Mouse (Mus musculus) ES-E14 (cell line): ENCODE results near the gene Stk16. TPM values are rescaled to one million over a fixed set of nuclear protein-coding genes. Genes with fewer than 3 reads are reported as not detected.

Experiments
- DNase-seq: peaks from one replicate; pipeline ENCODE4 v3.0.0-alpha.2; 2013; ENCODE audit warnings: low read depth, low spot score
- H3K27ac ChIP-seq: 2 replicates; pipeline ENCODE4 v1.5.1; 2012; ENCODE audit warnings: low read depth, mild to moderate bottlenecking, low read length, moderate library complexity, mixed read lengths; ENCODE audit not compliant: poor library complexity, insufficient read depth, severe bottlenecking
- H3K36me3 ChIP-seq: 2 replicates; pipeline ENCODE4 v1.6.1; 2012; ENCODE audit warnings: mild to moderate bottlenecking, low read length, moderate library complexity, mixed read lengths; ENCODE audit not compliant: control insufficient read depth, poor library complexity, insufficient read depth, severe bottlenecking
- H3K4me1 ChIP-seq, 2 experiments: fragments of 150-350 bp in 1 of 2; sonication (generic) in 1 of 2; 2 replicates each; pipeline ENCODE4 v1.6.1; 2012; ENCODE audit warnings: low read length in 2 of 2, mild to moderate bottlenecking in 1 of 2, mixed read lengths in 1 of 2; ENCODE audit not compliant: control insufficient read depth in 2 of 2, insufficient read depth in 2 of 2, poor library complexity in 1 of 2
- H3K4me3 ChIP-seq, 2 experiments: fragments of 150-350 bp in 1 of 2; sonication (generic) in 1 of 2; 2 replicates each; pipeline ENCODE4 v1.5.1; 2012; ENCODE audit warnings: low read length in 2 of 2, low read depth in 1 of 2, mild to moderate bottlenecking in 1 of 2, mixed read lengths in 1 of 2; ENCODE audit not compliant: insufficient read depth in 1 of 2, poor library complexity in 1 of 2, severe bottlenecking in 1 of 2
- H3K9ac ChIP-seq: 2 replicates; pipeline ENCODE4 v1.6.1; 2012; ENCODE audit warnings: low read depth, mild to moderate bottlenecking, low read length, mixed read lengths; ENCODE audit not compliant: poor library complexity, insufficient read depth, severe bottlenecking
- H3K9me3 ChIP-seq: fragments of 150-350 bp; sonication (generic); 2 replicates; pipeline ENCODE4 v1.6.1; 2012; ENCODE audit warnings: low read depth, mild to moderate bottlenecking, low read length; ENCODE audit not compliant: control insufficient read depth, insufficient read depth
- CHD2 ChIP-seq: IDR thresholded peaks from 2 replicates; pipeline ENCODE4 v1.6.1; 2014; ENCODE audit warnings: mild to moderate bottlenecking, low read depth, low read length, inconsistent platforms
- HCFC1 ChIP-seq: IDR thresholded peaks from 2 replicates; pipeline ENCODE4 v1.6.1; 2012; ENCODE audit warnings: low read length, inconsistent platforms, borderline replicate concordance; ENCODE audit not compliant: insufficient read depth
- MAFK ChIP-seq: IDR thresholded peaks from 2 replicates; pipeline ENCODE4 v1.6.1; 2014; ENCODE audit warnings: mild to moderate bottlenecking, low read depth, low read length, inconsistent platforms; ENCODE audit not compliant: insufficient read depth
- ZC3H11A ChIP-seq: IDR thresholded peaks from 2 replicates; pipeline ENCODE4 v1.6.1; 2012; ENCODE audit warnings: low read depth, mild to moderate bottlenecking, inconsistent platforms, low read length, borderline replicate concordance
- ZNF384 ChIP-seq: IDR thresholded peaks from 2 replicates; pipeline ENCODE4 v1.6.1; 2012; ENCODE audit warnings: low read depth, low read length, inconsistent platforms
- in situ Hi-C, 2 experiments: fragments of 600-800 bp; cut with MboI; formaldehyde crosslinking; loops; one replicate each; pipeline ENCODE4 v1.15.1; 2025; ENCODE audit warnings: low sequenced_read_pairs in 2 of 2, inconsistent platforms in 1 of 2; ENCODE audit not compliant: unreplicated experiment in 2 of 2
- total RNA-seq: library from RNA; depleted of rRNA; stranded (reverse); fragments of 300-350 nt; gene quantifications from 2 replicates; pipeline ENCODE4 v1.2.3, GENCODE M21; 2012

Gene Stk16
- total RNA-seq, 1 experiment, result 63.6 TPM

GRCm38 (mm10) chr1:75208967-75209678 lies 1.5 kb upstream of the Stk16 start:
- TF ChIP-seq ZNF384 (no peak), CHD2 (peak; percentile 7; the same call in 1 of the 2 replicates), ZC3H11A (no peak), HCFC1 (no peak)
- H3K4me1 ChIP-seq, result peaks cover 8 to 9% of the 10 kb centered on the region in 2 experiments
- no peak overlapping the region for H3K27ac ChIP-seq
- no peaks in the 10 kb centered on the region for H3K9me3 ChIP-seq
- H3K36me3 ChIP-seq, result peaks cover 15% of the 10 kb centered on the region
- in situ Hi-C loops, result no loop called here
- H3K9ac ChIP-seq, result peak overlapping the region; percentile 80
- peak overlapping the region; percentile 51 to 68 for H3K4me3 ChIP-seq
- DNase-seq, result no peak

GRCm38 (mm10) chr1:75211141-75211708 lies 587 bp downstream of the Stk16 start:
- Histone ChIP-seq H3K4me1 (peaks cover 8 to 16% of the 10 kb centered on the region in 2 experiments), H3K9ac (peak overlapping the region; percentile 87), H3K4me3 (peak overlapping the region; percentile 74 to 90), H3K9me3 (no peaks in the 10 kb centered on the region), H3K27ac (no peak overlapping the region), H3K36me3 (peaks cover 35% of the 10 kb centered on the region)
- DNase-seq, result no peak
- in situ Hi-C loops, result no loop called here
- TF ChIP-seq ZC3H11A (no peak), CHD2 (no peak), MAFK (no peak), HCFC1 (no peak), ZNF384 (no peak)

- no peaks in the 10 kb centered on the region for H3K9me3 ChIP-seq
- TF ChIP-seq MAFK, result no peak
- TF ChIP-seq ZNF384, result no peak
- no peak for TF ChIP-seq CHD2
- no peak for TF ChIP-seq HCFC1
- no peak for TF ChIP-seq ZC3H11A
- no peak overlapping the region for H3K4me3 ChIP-seq
- DNase-seq, result no peak
- H3K36me3 ChIP-seq, result peaks cover 46% of the 10 kb centered on the region
- no peak overlapping the region for H3K9ac ChIP-seq
- in situ Hi-C loops, result no loop called here
- no peak overlapping the region for H3K27ac ChIP-seq
- peaks cover 8 to 23% of the 10 kb centered on the region in 2 experiments for H3K4me1 ChIP-seq
These were observed 1.9 kb downstream of the Stk16 start for GRCm38 (mm10) chr1:75212542-75212941.

- H3K4me3 ChIP-seq, result no peak overlapping the region
- DNase-seq, result no peak
- H3K4me1 ChIP-seq, result peaks cover 11 to 26% of the 10 kb centered on the region in 2 experiments
- peaks cover 46% of the 10 kb centered on the region for H3K36me3 ChIP-seq
- TF ChIP-seq ZC3H11A (no peak), MAFK (no peak), CHD2 (no peak), HCFC1 (no peak), ZNF384 (no peak)
- no peak overlapping the region for H3K27ac ChIP-seq
- no peak overlapping the region for H3K9ac ChIP-seq
- in situ Hi-C loops, result no loop called here
- no peaks in the 10 kb centered on the region for H3K9me3 ChIP-seq
These were observed 2.5 kb downstream of the Stk16 start for GRCm38 (mm10) chr1:75213096-75213495.
